Mouse (Mus musculus): ENCODE results near the gene Adcy9. TPM values are rescaled to one million over a fixed set of nuclear protein-coding genes. Genes with fewer than 3 reads are reported as not detected.

Adcy9 gene
- total and polyA plus RNA-seq, 3 experiments, result 1.1 to 3.1 (median 1.2) TPM

- no peak overlapping the region for H3K4me3 ChIP-seq (replicated peaks in 1 of 3; ENCODE audit: low read depth in 2 of 3, low read length in 2 of 3, poor library complexity in 1 of 3)
- H3K36me3 ChIP-seq (replicated peaks in 1 of 2; ENCODE audit: control insufficient read depth in 1 of 2, insufficient read depth in 1 of 2, low read length in 1 of 2), result no peaks in the 10 kb centered on the region
- in situ Hi-C loops (cut with MboI; ENCODE audit: low pct_ligation_motif_present, low pct_unique_long_range_greater_than_20kb, low sequenced_read_pairs) (no loop called here), dilution Hi-C loops (cut with MboI; ENCODE audit: extremely low pct_ligation_motif_present, extremely low pct_unique_long_range_greater_than_20kb, low sequenced_read_pairs) (no loop called here)
- DNase-seq (ENCODE audit: extremely low read depth), result no peak
- TF ChIP-seq MXI1 (IDR thresholded peaks at IDR 0.05; ENCODE audit: low read depth, low read length) (no peak), ZKSCAN1 (IDR thresholded peaks at IDR 0.05; ENCODE audit: borderline replicate concordance, low read depth, low read length) (no peak), MAX (IDR thresholded peaks at IDR 0.05; ENCODE audit: low read length) (no peak), ELF1 (IDR thresholded peaks at IDR 0.05; ENCODE audit: low read depth, low read length) (no peak), CHD1 (IDR thresholded peaks at IDR 0.05; ENCODE audit: low read depth, low read length) (no peak), SIN3A (IDR thresholded peaks at IDR 0.05; ENCODE audit: low read length) (no peak), NRF1 (IDR thresholded peaks at IDR 0.05; ENCODE audit: low read depth, low read length) (no peak), ZNF384 (IDR thresholded peaks at IDR 0.05; ENCODE audit: low read depth, low read length) (no peak), NELFE (IDR thresholded peaks at IDR 0.05; ENCODE audit: low read depth, low read length) (no peak), POLR2A (IDR thresholded peaks at IDR 0.05; ENCODE audit: low read depth, low read length) (no peak), MAFK (IDR thresholded peaks at IDR 0.05; ENCODE audit: insufficient replicate concordance, low read length) (no peak), JUND (conservative IDR thresholded peaks at IDR 0.05; ENCODE audit: low read depth, low read length) (no peak)
- peaks cover 4 to 34% of the 10 kb centered on the region in 2 experiments for H3K4me1 ChIP-seq (ENCODE audit: control insufficient read depth in 1 of 2, insufficient read depth in 2 of 2)
- H3K27me3 ChIP-seq (replicated peaks), result no peaks in the 10 kb centered on the region
- H3K4me2 ChIP-seq (ENCODE audit: insufficient read depth, low read depth, poor library complexity, severe bottlenecking), result no peak overlapping the region
- H3K27ac ChIP-seq (ENCODE audit: insufficient read depth, low read depth), result no peak overlapping the region
- no peaks in the 10 kb centered on the region for H3K79me2 ChIP-seq (replicated peaks; ENCODE audit: control insufficient read depth, extremely low read depth, insufficient read depth, poor library complexity, severe bottlenecking)
- H3K9ac ChIP-seq (ENCODE audit: insufficient read depth, low read depth), result no peak overlapping the region
- no peaks in the 10 kb centered on the region for H3K9me3 ChIP-seq (replicated peaks; ENCODE audit: low read length)
Measured at GRCm38 (mm10) chr16:4366671-4367070, 53.6 kb downstream of the Adcy9 start.

GRCm38 (mm10) chr16:4363341-4364116, 56.8 kb downstream of the Adcy9 start:
- in situ Hi-C loops (cut with MboI; ENCODE audit: low pct_ligation_motif_present, low pct_unique_long_range_greater_than_20kb, low sequenced_read_pairs), result no loop called here
- dilution Hi-C loops (cut with MboI; ENCODE audit: extremely low pct_ligation_motif_present, extremely low pct_unique_long_range_greater_than_20kb, low sequenced_read_pairs), result no loop called here
- peaks cover 0 to 13% of the 10 kb centered on the region in 2 experiments; a peak in 3 of 4 replicates for H3K4me1 ChIP-seq (ENCODE audit: control insufficient read depth in 1 of 2, insufficient read depth in 2 of 2)
- no peaks in the 10 kb centered on the region for H3K27me3 ChIP-seq (replicated peaks)
- no peaks in the 10 kb centered on the region for H3K79me2 ChIP-seq (replicated peaks; ENCODE audit: control insufficient read depth, extremely low read depth, insufficient read depth, poor library complexity, severe bottlenecking)
- no peak overlapping the region for H3K4me2 ChIP-seq (ENCODE audit: insufficient read depth, low read depth, poor library complexity, severe bottlenecking)
- no peaks in the 10 kb centered on the region for H3K9me3 ChIP-seq (replicated peaks; ENCODE audit: low read length)
- TF ChIP-seq HCFC1 (IDR thresholded peaks at IDR 0.05; ENCODE audit: low read depth, low read length) (no peak), ZNF384 (IDR thresholded peaks at IDR 0.05; ENCODE audit: low read depth, low read length) (no peak), CHD2 (IDR thresholded peaks at IDR 0.05; ENCODE audit: low read length) (no peak), ZMIZ1 (IDR thresholded peaks at IDR 0.05; ENCODE audit: low read depth, low read length) (no peak), JUND (conservative IDR thresholded peaks at IDR 0.05; ENCODE audit: low read depth, low read length) (no peak), UBTF (IDR thresholded peaks at IDR 0.05; ENCODE audit: low read depth, low read length) (no peak), MAZ (IDR thresholded peaks at IDR 0.05; ENCODE audit: low read depth, low read length) (no peak), KAT2A (IDR thresholded peaks at IDR 0.05; ENCODE audit: insufficient replicate concordance, low read length) (no peak), NRF1 (IDR thresholded peaks at IDR 0.05; ENCODE audit: low read depth, low read length) (no peak)
- H3K36me3 ChIP-seq (replicated peaks in 1 of 2; ENCODE audit: control insufficient read depth in 1 of 2, insufficient read depth in 1 of 2, low read length in 1 of 2), result no peaks in the 10 kb centered on the region
- H3K9ac ChIP-seq (ENCODE audit: insufficient read depth, low read depth), result no peak overlapping the region
- no peak overlapping the region for H3K4me3 ChIP-seq (replicated peaks in 1 of 3; ENCODE audit: low read depth in 2 of 3, low read length in 2 of 3, poor library complexity in 1 of 3)
- H3K27ac ChIP-seq (ENCODE audit: insufficient read depth, low read depth), result no peak overlapping the region
- no peak for DNase-seq (ENCODE audit: extremely low read depth)
